Mouse (Mus musculus): ENCODE data around the gene Gm11627. TPM values are rescaled to one million over a fixed set of nuclear protein-coding genes. Genes with fewer than 3 reads are reported as not detected.
"Not testable (repeated sequence)": the region's sequence is repeated elsewhere in the genome, so short reads cannot be mapped to it uniquely, and the experiment has no call there.

Gene Gm11627
- polyA plus RNA-seq, 2 experiments from 2014 or later = not detected

- ATAC-seq = no peak
Measured at GRCm38 (mm10) chr11:102558704-102559103, 20.6 kb downstream of the Gm11627 start.

- ATAC-seq = no peak
Measured at GRCm38 (mm10) chr11:102557386-102557785, 21.9 kb downstream of the Gm11627 start.

GRCm38 (mm10) chr11:102556716-102557074 lies 22.6 kb downstream of the Gm11627 start:
- peak; percentile 22 for ATAC-seq

- peak; percentile 90 for ATAC-seq
Measured at GRCm38 (mm10) chr11:102556031-102556715, 23.1 kb downstream of the Gm11627 start, which contains the start of gene Gpatch8. Gene Gpatch8, minus strand, starts transcription at chr11:102556392.

GRCm38 (mm10) chr11:102555400-102556030 lies 23.7 kb downstream of the Gm11627 start:
- ATAC-seq = peak; percentile 56

- no peak for ATAC-seq
Measured at GRCm38 (mm10) chr11:102552051-102552450, 27.2 kb downstream of the Gm11627 start.

GRCm38 (mm10) chr11:102551176-102551575 lies 28.1 kb downstream of the Gm11627 start:
- ATAC-seq = no peak

- ATAC-seq = no peak
Measured at GRCm38 (mm10) chr11:102541471-102541870, 37.8 kb downstream of the Gm11627 start.

- ATAC-seq = not testable (repeated sequence)
Measured at GRCm38 (mm10) chr11:102540286-102540685, 39.0 kb downstream of the Gm11627 start.

- no peak for ATAC-seq
Measured at GRCm38 (mm10) chr11:102539690-102540089, 39.6 kb downstream of the Gm11627 start.

GRCm38 (mm10) chr11:102536210-102536609 lies 43.1 kb downstream of the Gm11627 start:
- ATAC-seq = no peak

GRCm38 (mm10) chr11:102534078-102534477 lies 45.2 kb downstream of the Gm11627 start:
- no peak for ATAC-seq

GRCm38 (mm10) chr11:102531425-102531824 lies 47.8 kb downstream of the Gm11627 start:
- no peak for ATAC-seq

Other genes starting within 250 kb of the Gm11627 start
- not detected for gene Slc4a1, start 213.3 kb downstream of the Gm11627 start, polyA plus RNA-seq (2017; shearing (Covaris generic))
- 1 to 10 TPM; 3.3 to 3.5 TPM for gene Rundc3a, start 186.1 kb downstream of the Gm11627 start, polyA plus RNA-seq (2017; shearing (Covaris generic))
- 10 to 100 TPM; 44.0 to 44.2 TPM for gene Slc25a39, start 171.5 kb downstream of the Gm11627 start, polyA plus RNA-seq (2017; shearing (Covaris generic))
- 10 to 100 TPM; 23.3 to 51.4 TPM for gene Grn, start 149.1 kb downstream of the Gm11627 start, polyA plus RNA-seq (2017; shearing (Covaris generic))
- not detected for gene Fam171a2, start 131.8 kb downstream of the Gm11627 start, polyA plus RNA-seq (2017; shearing (Covaris generic))
- gene Itga2b, start 109.3 kb downstream of the Gm11627 start, polyA plus RNA-seq (2017; shearing (Covaris generic)) = 1 to 10 TPM in 1 of 2 experiments, under 1 TPM in 1; 0.36 to 1.5 TPM
- 10 to 100 TPM; 64.2 to 75.8 TPM for gene Gpatch8, start 23.1 kb downstream of the Gm11627 start, polyA plus RNA-seq (2017; shearing (Covaris generic))
- gene Fzd2, start 24.9 kb upstream of the Gm11627 start, polyA plus RNA-seq (2017; shearing (Covaris generic)) = not detected
- gene Meioc, start 84.3 kb upstream of the Gm11627 start, polyA plus RNA-seq (2017; shearing (Covaris generic)) = under 1 TPM in 1 of 2 experiments, not detected in 1; 0.16 TPM
- gene Ccdc43, start 118.3 kb upstream of the Gm11627 start, polyA plus RNA-seq (2017; shearing (Covaris generic)) = 10 to 100 TPM; 30.6 to 38.0 TPM
- not detected for gene Adam11, start 182.0 kb upstream of the Gm11627 start, polyA plus RNA-seq (2017; shearing (Covaris generic))
- gene Gjc1, start 240.2 kb upstream of the Gm11627 start, polyA plus RNA-seq (2017; shearing (Covaris generic)) = under 1 TPM in 1 of 2 experiments, not detected in 1; 0.28 TPM

Measured in CD4-positive, CD25-positive, alpha-beta regulatory T cell, adult 4 months (primary cell).